Mouse (Mus musculus) olfactory bulb, adult 2 months (tissue): ENCODE measurements around the gene Ppp1r14b.

Experiments used
- CTCF ChIP-seq: fragments of 200-500 bp; IDR thresholded peaks from 2 replicates; pipeline ENCODE4 v1.5.1; 2012; ENCODE audit warnings: low read depth, mild to moderate bottlenecking, low read length, moderate library complexity; ENCODE audit not compliant: insufficient read depth
- POLR2A ChIP-seq: fragments of 200-500 bp; IDR thresholded peaks from 2 replicates; pipeline ENCODE4 v1.6.1; 2012; ENCODE audit warnings: mild to moderate bottlenecking, low read depth, low read length, moderate library complexity; ENCODE audit not compliant: insufficient read depth

- TF ChIP-seq CTCF = no peak
- TF ChIP-seq POLR2A = no peak
Observed at GRCm38 (mm10) chr19:6942764-6943163, 32.0 kb upstream of the Ppp1r14b start.
